Mouse (Mus musculus) myocyte (in vitro differentiated cells): ENCODE results near the gene Tiam2. TPM values are rescaled to one million over a fixed set of nuclear protein-coding genes. Genes with fewer than 3 reads are reported as not detected.

Experiments used
- H3K27me3 ChIP-seq: one replicate; pipeline ENCODE4 v1.6.1; 2011; ENCODE audit not compliant: control insufficient read depth, insufficient read depth, insufficient read length
- H3K36me3 ChIP-seq: one replicate; pipeline ENCODE4 v1.6.1; 2011; ENCODE audit not compliant: control insufficient read depth, insufficient read depth
- H3K4me2 ChIP-seq: one replicate; pipeline ENCODE4 v1.6.1; 2011; ENCODE audit warnings: low read depth, control low read depth
- H3K4me3 ChIP-seq: one replicate; pipeline ENCODE4 v1.5.1; 2011; ENCODE audit warnings: mild to moderate bottlenecking, control low read depth, moderate library complexity
- H3K79me2 ChIP-seq: one replicate; pipeline ENCODE4 v1.6.1; 2011; ENCODE audit not compliant: control insufficient read depth, insufficient read depth
- H3ac ChIP-seq: one replicate; pipeline ENCODE4 v1.6.1; 2011; ENCODE audit not compliant: control insufficient read depth, insufficient read length
- CEBPB ChIP-seq: IDR thresholded peaks from 2 replicates; pipeline ENCODE4 v1.6.1; 2011; ENCODE audit warnings: mild to moderate bottlenecking, moderate library complexity; ENCODE audit not compliant: poor library complexity, insufficient read depth, severe bottlenecking
- E2F4 ChIP-seq: IDR thresholded peaks from one replicate; pipeline ENCODE4 v1.6.1; 2011; ENCODE audit warnings: mild to moderate bottlenecking, control low read depth, moderate library complexity; ENCODE audit not compliant: insufficient read depth
- MAX ChIP-seq: IDR thresholded peaks from one replicate; pipeline ENCODE4 v1.6.1; 2011; ENCODE audit warnings: low read depth, mild to moderate bottlenecking, control low read depth
- MYOD1 ChIP-seq, 3 experiments: IDR thresholded peaks; one replicate each; pipeline ENCODE4 v1.6.1; 2011; ENCODE audit warnings: control low read depth in 2 of 3, low read depth in 2 of 3, mild to moderate bottlenecking in 2 of 3, moderate library complexity in 1 of 3; ENCODE audit not compliant: insufficient read length in 2 of 3, control insufficient read depth in 1 of 3
- MYOG ChIP-seq, 3 experiments: IDR thresholded peaks; one replicate each; pipeline ENCODE4 v1.6.1; 2011; ENCODE audit warnings: control low read depth in 2 of 3, low read depth in 2 of 3, mild to moderate bottlenecking in 2 of 3; ENCODE audit not compliant: insufficient read length in 2 of 3, control insufficient read depth in 1 of 3, insufficient read depth in 1 of 3
- POLR2A ChIP-seq: IDR thresholded peaks from one replicate; pipeline ENCODE4 v1.6.1; 2011; ENCODE audit warnings: low read depth, mild to moderate bottlenecking, control low read depth, moderate library complexity; ENCODE audit not compliant: insufficient read length
- POLR2AphosphoS2 ChIP-seq: IDR thresholded peaks from one replicate; pipeline ENCODE4 v1.6.1; 2011; ENCODE audit warnings: low read depth, control low read depth; ENCODE audit not compliant: insufficient read length
- REST ChIP-seq: IDR thresholded peaks from one replicate; pipeline ENCODE4 v1.6.1; 2011; ENCODE audit warnings: mild to moderate bottlenecking, control low read depth, moderate library complexity; ENCODE audit not compliant: insufficient read depth, insufficient read length
- SRF ChIP-seq: IDR thresholded peaks from one replicate; pipeline ENCODE4 v1.6.1; 2011; ENCODE audit warnings: low read depth; ENCODE audit not compliant: control insufficient read depth, insufficient read length
- TCF12 ChIP-seq: IDR thresholded peaks from one replicate; pipeline ENCODE4 v1.6.1; 2011; ENCODE audit warnings: mild to moderate bottlenecking, control low read depth; ENCODE audit not compliant: poor library complexity, insufficient read depth, severe bottlenecking
- TCF3 ChIP-seq: IDR thresholded peaks from one replicate; pipeline ENCODE4 v1.6.1; 2011; ENCODE audit warnings: low read depth, control low read depth; ENCODE audit not compliant: insufficient read length
- USF1 ChIP-seq: IDR thresholded peaks from one replicate; pipeline ENCODE4 v1.6.1; 2011; ENCODE audit warnings: low read depth, mild to moderate bottlenecking, control low read depth, moderate library complexity
- polyA plus RNA-seq: library from polyadenylated mRNA; unstranded; fragments of >200 nt; fragmentation: generic; extraction: Trizol; gene quantifications from one replicate; pipeline ENCODE4 v1.2.1, GENCODE M21; 2012; ENCODE audit warnings: missing spikeins

Tiam2 gene
- polyA plus RNA-seq, 1 experiment = 7.8 TPM

DNA sequence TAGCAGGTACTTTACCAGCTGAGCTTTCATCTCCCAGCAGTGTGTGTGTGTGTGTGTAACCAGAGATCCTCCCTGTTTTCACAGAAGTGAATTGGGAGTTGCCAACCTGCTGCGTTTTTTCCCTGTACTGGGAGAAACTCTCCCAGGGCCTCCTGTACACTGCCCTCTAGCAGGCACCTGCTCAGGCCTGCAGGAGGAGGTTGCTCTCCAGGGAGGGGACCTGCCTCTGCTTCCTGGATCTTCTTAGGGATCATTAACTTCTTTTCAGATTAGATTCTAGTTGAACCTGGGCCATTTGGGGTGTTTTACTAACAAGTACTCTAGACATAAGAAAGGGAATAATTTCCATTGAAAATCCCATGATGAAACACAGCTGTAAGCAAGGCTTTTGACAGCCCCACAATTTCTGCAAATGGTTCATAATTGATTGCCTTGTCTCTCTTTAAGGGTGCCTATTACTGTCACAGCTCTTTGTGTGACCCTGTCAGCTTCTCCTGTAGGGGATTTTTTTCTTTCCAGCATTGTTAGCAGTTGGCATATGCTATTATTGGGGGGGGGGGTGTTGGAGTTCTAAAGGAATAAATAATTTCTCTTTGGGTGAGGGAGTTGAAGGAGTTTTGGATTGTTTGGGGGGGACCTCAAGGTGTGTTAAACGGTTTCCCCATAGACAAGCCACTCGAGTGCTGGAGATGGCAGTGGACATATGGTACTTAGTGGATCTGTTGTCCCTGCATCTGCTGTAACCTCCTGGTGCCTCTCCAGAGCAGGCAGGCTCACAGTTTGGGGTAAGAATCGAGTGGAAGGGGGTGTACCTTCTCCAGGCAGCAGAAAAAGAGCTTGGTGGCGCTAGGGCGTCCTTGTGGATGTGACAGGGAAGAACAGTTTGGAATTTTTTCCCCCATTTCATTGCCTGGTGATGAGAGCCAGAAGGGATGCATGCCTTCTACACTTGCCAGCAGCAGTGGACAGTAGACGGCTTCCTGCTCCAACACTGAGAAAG is 155.5 kb downstream of the Tiam2 start:
- no peak overlapping the region for H3K4me2 ChIP-seq
- no peaks in the 10 kb centered on the region for H3K79me2 ChIP-seq
- no peak overlapping the region for H3ac ChIP-seq
- no peak for TF ChIP-seq USF1
- no peak for TF ChIP-seq CEBPB
- no peak for TF ChIP-seq MYOD1 (IDR thresholded peaks at IDR 0.05; ENCODE audit: control insufficient read depth in 1 of 3, insufficient read length in 2 of 3, low read depth in 2 of 3)
- no peak for TF ChIP-seq MAX
- no peak for TF ChIP-seq MYOG (IDR thresholded peaks at IDR 0.05; ENCODE audit: control insufficient read depth in 1 of 3, insufficient read depth in 1 of 3, insufficient read length in 2 of 3, low read depth in 2 of 3)
- H3K27me3 ChIP-seq = no peaks in the 10 kb centered on the region
- H3K4me3 ChIP-seq = no peak overlapping the region
- peaks cover 26% of the 10 kb centered on the region for H3K36me3 ChIP-seq

DNA sequence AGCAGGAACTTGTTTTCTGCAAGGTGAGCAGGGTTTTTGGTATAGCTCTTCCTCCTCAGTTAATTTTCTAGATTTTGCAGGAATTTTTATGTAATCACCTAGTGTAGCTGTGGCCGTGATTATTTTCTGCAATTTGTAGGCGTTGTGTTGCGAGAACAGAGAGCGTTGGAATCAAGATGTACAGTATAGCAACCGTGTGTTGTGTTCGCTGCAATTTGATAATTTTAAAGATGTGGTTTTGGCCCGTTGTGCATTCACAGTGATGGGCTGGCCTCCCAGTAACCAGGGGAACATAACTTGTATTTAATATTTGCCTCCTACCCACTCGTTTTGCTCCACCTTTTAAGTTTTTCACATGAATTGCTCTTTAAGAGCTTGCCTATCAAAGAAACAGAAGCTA is 156.7 kb downstream of the Tiam2 start:
- no peaks in the 10 kb centered on the region for H3K27me3 ChIP-seq
- H3K4me3 ChIP-seq = no peak overlapping the region
- no peak for TF ChIP-seq CEBPB
- TF ChIP-seq POLR2A = no peak
- no peak for TF ChIP-seq REST
- TF ChIP-seq E2F4 = no peak
- TF ChIP-seq USF1 = no peak
- no peak for TF ChIP-seq MAX
- TF ChIP-seq TCF12 = no peak
- TF ChIP-seq MYOD1 (IDR thresholded peaks at IDR 0.05; ENCODE audit: control insufficient read depth in 1 of 3, insufficient read length in 2 of 3, low read depth in 2 of 3) = no peak
- no peak for TF ChIP-seq TCF3
- TF ChIP-seq MYOG (IDR thresholded peaks at IDR 0.05; ENCODE audit: control insufficient read depth in 1 of 3, insufficient read depth in 1 of 3, insufficient read length in 2 of 3, low read depth in 2 of 3) = no peak
- no peaks in the 10 kb centered on the region for H3K79me2 ChIP-seq
- no peak overlapping the region for H3ac ChIP-seq
- H3K36me3 ChIP-seq = peaks cover 17% of the 10 kb centered on the region
- H3K4me2 ChIP-seq = no peak overlapping the region

DNA sequence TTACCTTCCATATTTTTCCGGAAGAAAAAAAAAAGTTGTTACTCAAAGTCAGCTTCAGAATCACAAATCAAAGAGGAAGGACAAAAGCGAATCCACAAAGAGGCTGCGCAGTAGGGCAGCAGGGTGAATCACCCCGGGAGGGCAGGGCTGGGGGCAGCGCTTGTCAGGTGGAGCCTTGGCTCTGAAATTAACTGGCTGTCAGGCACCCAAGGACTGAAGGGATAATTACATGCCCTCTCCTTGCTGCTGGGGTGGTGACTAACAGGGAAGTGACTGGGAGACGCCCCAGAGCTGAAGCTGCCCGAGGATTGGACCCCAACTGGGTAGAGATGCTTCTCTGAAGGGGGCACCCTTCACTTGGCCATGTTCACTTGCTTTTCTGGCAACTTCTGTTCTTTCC is 159.5 kb downstream of the Tiam2 start:
- H3K27me3 ChIP-seq = no peaks in the 10 kb centered on the region
- H3ac ChIP-seq = no peak overlapping the region
- no peak overlapping the region for H3K4me3 ChIP-seq
- H3K36me3 ChIP-seq = no peaks in the 10 kb centered on the region
- TF ChIP-seq CEBPB (no peak), MYOD1 (IDR thresholded peaks at IDR 0.05; ENCODE audit: control insufficient read depth in 1 of 3, insufficient read length in 2 of 3, low read depth in 2 of 3) (no peak), E2F4 (no peak), MYOG (IDR thresholded peaks at IDR 0.05; ENCODE audit: control insufficient read depth in 1 of 3, insufficient read depth in 1 of 3, insufficient read length in 2 of 3, low read depth in 2 of 3) (no peak), TCF3 (no peak), USF1 (no peak), REST (no peak), SRF (no peak)
- no peak overlapping the region for H3K4me2 ChIP-seq
- H3K79me2 ChIP-seq = no peaks in the 10 kb centered on the region

DNA sequence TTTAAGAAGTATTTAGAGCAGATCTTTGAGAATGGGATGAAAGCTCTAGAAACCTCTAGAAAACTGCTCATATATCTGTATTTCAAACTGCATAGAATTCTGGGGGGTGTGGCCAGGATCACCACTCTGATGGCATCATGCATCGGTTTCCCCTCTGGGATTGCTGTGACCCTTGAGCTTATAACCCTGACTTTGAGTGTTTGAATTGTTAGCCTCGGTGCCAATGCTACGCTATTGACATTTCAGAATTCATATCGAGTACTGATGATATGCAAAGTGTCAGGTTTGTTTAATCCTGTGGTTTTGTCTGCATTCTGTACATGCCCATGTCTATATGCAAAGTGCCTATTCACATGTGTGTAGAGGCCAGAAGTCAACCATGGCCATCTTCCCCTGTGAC is 160.8 kb downstream of the Tiam2 start:
- H3ac ChIP-seq = no peak overlapping the region
- no peaks in the 10 kb centered on the region for H3K36me3 ChIP-seq
- no peak overlapping the region for H3K4me2 ChIP-seq
- no peaks in the 10 kb centered on the region for H3K79me2 ChIP-seq
- H3K27me3 ChIP-seq = no peaks in the 10 kb centered on the region
- no peak overlapping the region for H3K4me3 ChIP-seq
- TF ChIP-seq MYOG (IDR thresholded peaks at IDR 0.05; ENCODE audit: control insufficient read depth in 1 of 3, insufficient read depth in 1 of 3, insufficient read length in 2 of 3, low read depth in 2 of 3) = no peak

DNA sequence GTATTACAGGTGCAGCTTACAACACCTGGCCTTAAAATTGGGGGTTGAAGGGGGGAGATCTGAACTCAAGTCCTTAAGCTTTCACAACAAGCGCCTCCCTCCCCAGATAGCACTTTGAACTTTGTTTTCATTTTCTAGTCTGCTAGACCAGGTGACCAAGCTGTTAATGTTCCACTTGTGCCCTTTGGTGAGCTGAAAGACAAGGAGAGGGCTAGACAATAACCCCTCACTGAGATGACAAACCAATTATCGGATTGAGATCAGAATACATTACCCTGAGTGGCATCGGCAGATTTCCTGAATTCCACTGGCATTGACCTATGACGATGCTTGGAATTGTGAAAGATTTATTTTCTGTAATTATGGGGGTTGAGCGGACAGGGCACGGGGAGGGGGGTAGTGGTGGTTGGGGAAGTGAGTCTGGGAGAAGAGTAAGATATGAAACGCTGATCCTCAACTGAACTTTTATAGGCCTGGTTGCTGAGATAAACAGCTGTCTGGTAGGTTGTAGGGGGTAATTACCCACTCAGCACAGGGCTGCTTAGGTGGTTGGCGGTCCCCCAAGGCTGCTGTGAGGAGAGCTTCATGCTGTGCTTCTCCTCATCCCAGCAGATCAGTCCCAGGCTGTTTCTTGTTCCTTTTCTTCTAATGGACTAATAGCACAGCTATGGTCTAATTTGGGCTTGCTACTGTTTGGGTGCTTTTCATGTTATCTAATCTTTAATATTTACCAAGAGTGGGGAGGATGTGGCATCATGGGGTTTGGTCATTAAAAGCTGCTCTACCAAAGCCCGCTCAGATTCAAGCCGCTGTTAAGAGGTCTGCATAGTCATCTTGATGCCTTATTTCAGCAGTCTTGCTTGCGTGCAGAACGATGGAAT is 161.6 kb downstream of the Tiam2 start:
- Histone ChIP-seq H3K27me3 (no peaks in the 10 kb centered on the region), H3ac (no peak overlapping the region), H3K79me2 (no peaks in the 10 kb centered on the region), H3K4me2 (no peak overlapping the region), H3K4me3 (no peak overlapping the region), H3K36me3 (no peaks in the 10 kb centered on the region)
- no peak for TF ChIP-seq MYOG (IDR thresholded peaks at IDR 0.05; ENCODE audit: control insufficient read depth in 1 of 3, insufficient read depth in 1 of 3, insufficient read length in 2 of 3, low read depth in 2 of 3)
- TF ChIP-seq POLR2A = no peak
- no peak for TF ChIP-seq USF1
- no peak for TF ChIP-seq SRF
- no peak for TF ChIP-seq CEBPB
- TF ChIP-seq TCF12 = no peak
- TF ChIP-seq MAX = no peak
- TF ChIP-seq REST = no peak
- TF ChIP-seq E2F4 = no peak
- TF ChIP-seq POLR2AphosphoS2 = no peak
- no peak for TF ChIP-seq TCF3
- no peak for TF ChIP-seq MYOD1 (IDR thresholded peaks at IDR 0.05; ENCODE audit: control insufficient read depth in 1 of 3, insufficient read length in 2 of 3, low read depth in 2 of 3)
